Mouse (Mus musculus) heart, postnatal 0 days (tissue): ENCODE measurements at regions not wholly inside any gene's neighbourhood (a gene's known extent, or its start where the extent isn't known, plus 50 kb on each side); places are given as distances from the start of the nearest gene placed in this dataset.

Experiments
- CTCF ChIP-seq: IDR thresholded peaks from 2 replicates; pipeline ENCODE4 v1.5.1; 2016; ENCODE audit warnings: antibody characterized with exemption, control low read depth, low read depth
- EP300 ChIP-seq: IDR thresholded peaks from 2 replicates; pipeline ENCODE4 v1.6.1; 2016; ENCODE audit warnings: antibody characterized with exemption, low read depth

DNA sequence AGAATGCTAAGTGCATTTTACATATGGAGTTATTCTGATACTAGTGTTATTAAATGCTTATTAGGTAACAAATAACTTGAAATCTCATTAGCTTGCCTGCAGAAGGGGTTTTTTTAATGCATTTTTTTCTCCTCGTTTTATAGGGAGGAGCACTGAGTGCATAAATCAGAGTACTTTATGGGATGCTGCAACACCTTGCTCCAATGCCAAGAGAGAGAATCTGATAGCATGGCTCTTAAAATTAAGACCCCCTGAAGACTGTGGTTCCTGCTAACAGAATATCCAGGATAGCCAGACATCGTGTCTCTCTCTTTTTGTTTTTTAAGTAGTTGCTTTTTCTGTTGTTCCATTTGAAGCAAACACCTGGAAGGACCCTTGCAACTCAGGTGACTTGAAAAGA, 100.8 kb upstream of the Rnaseh2b start:
- no peak for TF ChIP-seq CTCF
- TF ChIP-seq EP300: no peak
